Mouse (Mus musculus): ENCODE measurements at regions not wholly inside any gene's neighbourhood (a gene's known extent, or its start where the extent isn't known, plus 50 kb on each side); places are given as distances from the start of the nearest gene placed in this dataset.
"Not testable (repeated sequence)": the region's sequence is repeated elsewhere in the genome, so short reads cannot be mapped to it uniquely, and the experiment has no call there.

- H3K36me3 ChIP-seq (replicated peaks) = no peaks in the 10 kb centered on the region
- ATAC-seq (replicated peaks) = no peak
Measured at GRCm38 (mm10) chr15:15082577-15083128, 1645.9 kb upstream of the Cdh9 start.

GRCm38 (mm10) chr15:15088696-15089095 lies 1639.9 kb upstream of the Cdh9 start:
- 85% methylated on average over 9 of the region's 9 CpGs for WGBS
- H3K27me3 ChIP-seq (replicated peaks); H3K9ac ChIP-seq; H3K27ac ChIP-seq; ATAC-seq (replicated peaks); H3K4me2 ChIP-seq; H3K4me1 ChIP-seq; H3K4me3 ChIP-seq; H3K9me3 ChIP-seq; H3K36me3 ChIP-seq (replicated peaks): not testable (repeated sequence)

More at GRCm38 (mm10) chr15:15082577-15083128, 1645.9 kb upstream of the Cdh9 start:
- Histone ChIP-seq H3K27me3 (replicated peaks) (no peaks in the 10 kb centered on the region), H3K9me3 (peaks cover 4% of the 10 kb centered on the region; the same call in 1 of the 2 replicates), H3K9ac (no peak overlapping the region), H3K4me3 (no peak overlapping the region), H3K4me1 (no peaks in the 10 kb centered on the region), H3K27ac (no peak overlapping the region), H3K4me2 (no peak overlapping the region)
- WGBS = 86% methylated on average over 7 of the region's 7 CpGs

GRCm38 (mm10) chr15:15089783-15090182 lies 1638.8 kb upstream of the Cdh9 start:
- not testable (repeated sequence) for H3K27ac ChIP-seq; H3K4me1 ChIP-seq; H3K4me3 ChIP-seq; ATAC-seq (replicated peaks); H3K9me3 ChIP-seq; H3K9ac ChIP-seq; H3K36me3 ChIP-seq (replicated peaks); H3K27me3 ChIP-seq (replicated peaks); H3K4me2 ChIP-seq
- 89% methylated on average over 3 of the region's 3 CpGs for WGBS

- Histone ChIP-seq H3K4me1 (no peaks in the 10 kb centered on the region), H3K4me3 (no peak overlapping the region), H3K9me3 (no peaks in the 10 kb centered on the region), H3K36me3 (replicated peaks) (no peaks in the 10 kb centered on the region), H3K4me2 (no peak overlapping the region), H3K9ac (no peak overlapping the region), H3K27ac (no peak overlapping the region), H3K27me3 (replicated peaks) (no peaks in the 10 kb centered on the region)
- ATAC-seq (replicated peaks) = no peak
- WGBS = 71% methylated on average over 2 of the region's 2 CpGs
Measured at GRCm38 (mm10) chr15:15091531-15092290, 1636.8 kb upstream of the Cdh9 start.

- H3K4me3 ChIP-seq = no peak overlapping the region
- ATAC-seq (replicated peaks) = no peak
- 87% methylated on average over 1 of the region's 1 CpGs for whole genome bisulfite sequencing
- no peaks in the 10 kb centered on the region for H3K27me3 ChIP-seq (replicated peaks)
- H3K27ac ChIP-seq = no peak overlapping the region
- H3K9me3 ChIP-seq = no peaks in the 10 kb centered on the region
- H3K9ac ChIP-seq = no peak overlapping the region
- no peaks in the 10 kb centered on the region for H3K36me3 ChIP-seq (replicated peaks)
- no peaks in the 10 kb centered on the region for H3K4me1 ChIP-seq
- H3K4me2 ChIP-seq = no peak overlapping the region
Measured at GRCm38 (mm10) chr15:15097391-15097790, 1631.2 kb upstream of the Cdh9 start.

GRCm38 (mm10) chr15:15102185-15102584 lies 1626.4 kb upstream of the Cdh9 start:
- Histone ChIP-seq H3K4me3 (no peak overlapping the region), H3K27me3 (replicated peaks) (no peaks in the 10 kb centered on the region), H3K9ac (no peak overlapping the region), H3K36me3 (replicated peaks) (no peaks in the 10 kb centered on the region), H3K4me1 (no peaks in the 10 kb centered on the region), H3K27ac (no peak overlapping the region), H3K4me2 (no peak overlapping the region), H3K9me3 (no peaks in the 10 kb centered on the region)
- no peak for ATAC-seq (replicated peaks)
- WGBS = 88% methylated on average over 1 of the region's 1 CpGs

GRCm38 (mm10) chr15:15120109-15120508 lies 1608.4 kb upstream of the Cdh9 start:
- Histone ChIP-seq H3K4me3 (no peak overlapping the region), H3K36me3 (replicated peaks) (no peaks in the 10 kb centered on the region), H3K9me3 (no peaks in the 10 kb centered on the region), H3K27me3 (replicated peaks) (no peaks in the 10 kb centered on the region), H3K4me2 (no peak overlapping the region), H3K9ac (no peak overlapping the region), H3K4me1 (no peaks in the 10 kb centered on the region), H3K27ac (no peak overlapping the region)
- ATAC-seq (replicated peaks) = peak; percentile 62; the same call in 1 of the 2 replicates
- 47% methylated on average over 1 of the region's 1 CpGs for WGBS

- Histone ChIP-seq H3K4me3 (no peak overlapping the region), H3K4me1 (no peaks in the 10 kb centered on the region), H3K27me3 (replicated peaks) (no peaks in the 10 kb centered on the region), H3K9ac (no peak overlapping the region), H3K27ac (no peak overlapping the region), H3K36me3 (replicated peaks) (no peaks in the 10 kb centered on the region), H3K9me3 (no peaks in the 10 kb centered on the region), H3K4me2 (no peak overlapping the region)
- WGBS = 53% methylated on average over 2 of the region's 2 CpGs
- no peak for ATAC-seq (replicated peaks)
Measured at GRCm38 (mm10) chr15:15148791-15149190, 1579.8 kb upstream of the Cdh9 start.

- no peak overlapping the region for H3K4me2 ChIP-seq
- no peak for ATAC-seq (replicated peaks)
- 63% methylated on average over 3 of the region's 3 CpGs for WGBS
- no peaks in the 10 kb centered on the region for H3K36me3 ChIP-seq (replicated peaks)
- H3K4me3 ChIP-seq = no peak overlapping the region
- H3K9me3 ChIP-seq = no peaks in the 10 kb centered on the region
- H3K9ac ChIP-seq = no peak overlapping the region
- no peaks in the 10 kb centered on the region for H3K4me1 ChIP-seq
- no peak overlapping the region for H3K27ac ChIP-seq
- no peaks in the 10 kb centered on the region for H3K27me3 ChIP-seq (replicated peaks)
Measured at GRCm38 (mm10) chr15:15155422-15155821, 1573.1 kb upstream of the Cdh9 start.

- Histone ChIP-seq H3K4me3 (no peak overlapping the region), H3K27me3 (replicated peaks) (no peaks in the 10 kb centered on the region), H3K27ac (no peak overlapping the region), H3K9me3 (no peaks in the 10 kb centered on the region), H3K9ac (no peak overlapping the region), H3K4me2 (no peak overlapping the region), H3K4me1 (no peaks in the 10 kb centered on the region), H3K36me3 (replicated peaks) (no peaks in the 10 kb centered on the region)
- no peak for ATAC-seq (replicated peaks)
- 96% methylated on average over 1 of the region's 1 CpGs for WGBS
Measured at GRCm38 (mm10) chr15:15170387-15170786, 1558.2 kb upstream of the Cdh9 start.

- no peak overlapping the region for H3K4me3 ChIP-seq
- no peak overlapping the region for H3K27ac ChIP-seq
- WGBS = 53% methylated on average over 2 of the region's 2 CpGs
- no peak for ATAC-seq (replicated peaks)
- H3K36me3 ChIP-seq (replicated peaks) = no peaks in the 10 kb centered on the region
- H3K27me3 ChIP-seq (replicated peaks) = no peaks in the 10 kb centered on the region
- H3K4me1 ChIP-seq = no peaks in the 10 kb centered on the region
- no peaks in the 10 kb centered on the region for H3K9me3 ChIP-seq
- no peak overlapping the region for H3K9ac ChIP-seq
- H3K4me2 ChIP-seq = no peak overlapping the region
Measured at GRCm38 (mm10) chr15:15220296-15220695, 1508.3 kb upstream of the Cdh9 start.

- Histone ChIP-seq H3K27me3 (replicated peaks) (no peaks in the 10 kb centered on the region), H3K4me2 (no peak overlapping the region), H3K9me3 (no peaks in the 10 kb centered on the region), H3K4me3 (no peak overlapping the region), H3K9ac (no peak overlapping the region), H3K4me1 (no peaks in the 10 kb centered on the region), H3K36me3 (replicated peaks) (no peaks in the 10 kb centered on the region), H3K27ac (no peak overlapping the region)
- ATAC-seq (replicated peaks) = no peak
- 72% methylated on average over 3 of the region's 3 CpGs for WGBS
Measured at GRCm38 (mm10) chr15:15229926-15230325, 1498.6 kb upstream of the Cdh9 start.

GRCm38 (mm10) chr15:15238309-15238708 lies 1490.2 kb upstream of the Cdh9 start:
- Histone ChIP-seq H3K9me3 (no peaks in the 10 kb centered on the region), H3K4me3 (no peak overlapping the region), H3K4me2 (no peak overlapping the region), H3K27me3 (replicated peaks) (no peaks in the 10 kb centered on the region), H3K4me1 (no peaks in the 10 kb centered on the region), H3K9ac (no peak overlapping the region), H3K27ac (no peak overlapping the region), H3K36me3 (replicated peaks) (no peaks in the 10 kb centered on the region)
- ATAC-seq (replicated peaks) = no peak
